Mouse (Mus musculus): Measurements from ENCODE around the gene Dtnbp1. TPM values are rescaled to one million over a fixed set of nuclear protein-coding genes. Genes with fewer than 3 reads are reported as not detected.
A peak's percentile ranks its signal among the peaks of the same experiment; 100 is the strongest.

The Dtnbp1 gene
- total RNA-seq, 2 experiments from 2014 or later = 75.1 to 83.5 TPM

DNA sequence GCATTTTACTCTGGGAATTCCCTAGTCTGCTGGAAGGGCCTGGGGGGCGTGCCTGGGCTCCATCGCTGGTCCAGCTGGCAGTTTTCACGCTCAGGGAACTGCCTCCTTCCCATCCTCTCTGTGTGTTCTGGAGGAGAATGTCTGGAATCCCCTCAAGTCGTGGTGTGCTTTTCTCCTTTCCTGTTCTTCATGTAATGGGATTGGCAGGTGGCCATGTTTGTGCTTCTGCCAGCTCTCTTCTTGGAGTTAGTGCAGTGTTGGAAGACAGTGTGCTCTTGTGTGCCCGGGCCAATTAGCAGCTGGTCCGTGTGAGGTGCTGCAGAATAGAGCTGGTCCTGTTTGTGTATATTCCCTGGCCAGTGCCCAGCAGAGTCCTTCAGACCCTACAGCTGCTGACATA lies 94.2 kb downstream of the Dtnbp1 start:
- peak; percentile 85 to 94 for DNase-seq (ENCODE audit: low spot score in 2 of 2)

DNA sequence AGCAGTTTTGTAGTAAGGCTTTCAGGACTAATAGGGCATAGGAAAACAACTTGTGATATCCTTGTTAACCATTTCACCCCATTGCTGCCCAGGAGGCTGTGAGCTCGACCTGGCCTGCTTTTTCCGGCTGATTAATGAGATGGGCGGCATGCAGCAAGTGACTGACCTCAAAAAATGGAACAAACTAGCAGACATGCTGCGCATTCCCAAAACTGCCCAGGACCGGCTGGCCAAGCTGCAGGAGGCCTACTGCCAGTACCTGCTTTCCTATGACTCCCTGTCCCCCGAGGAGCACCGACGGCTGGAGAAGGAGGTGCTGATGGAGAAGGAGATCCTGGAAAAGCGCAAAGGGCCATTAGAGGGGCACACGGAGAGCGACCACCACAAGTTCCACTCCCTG lies 95.8 kb downstream of the Dtnbp1 start:
- DNase-seq (ENCODE audit: low spot score in 2 of 2) = no peak

DNA sequence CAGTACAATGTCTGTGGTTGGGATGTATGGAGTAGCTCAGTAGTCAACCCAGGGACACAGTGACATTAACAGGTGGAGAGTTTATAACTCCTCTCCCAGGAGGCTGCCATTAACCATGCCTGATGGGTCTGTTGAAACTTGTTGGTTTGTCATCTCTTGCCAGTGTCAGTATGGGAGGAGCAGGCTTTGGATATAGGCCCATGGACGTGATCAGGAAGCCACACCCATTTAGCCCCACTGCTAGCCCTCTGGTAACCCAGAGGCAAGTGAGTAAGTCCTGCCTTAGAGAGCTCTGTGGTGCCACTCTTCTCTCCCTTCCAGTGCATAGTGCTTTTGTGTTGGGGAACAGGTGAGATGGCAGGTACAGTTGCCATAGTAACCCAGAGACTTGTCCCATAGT lies 97.7 kb downstream of the Dtnbp1 start:
- DNase-seq (ENCODE audit: low spot score in 2 of 2) = no peak

DNA sequence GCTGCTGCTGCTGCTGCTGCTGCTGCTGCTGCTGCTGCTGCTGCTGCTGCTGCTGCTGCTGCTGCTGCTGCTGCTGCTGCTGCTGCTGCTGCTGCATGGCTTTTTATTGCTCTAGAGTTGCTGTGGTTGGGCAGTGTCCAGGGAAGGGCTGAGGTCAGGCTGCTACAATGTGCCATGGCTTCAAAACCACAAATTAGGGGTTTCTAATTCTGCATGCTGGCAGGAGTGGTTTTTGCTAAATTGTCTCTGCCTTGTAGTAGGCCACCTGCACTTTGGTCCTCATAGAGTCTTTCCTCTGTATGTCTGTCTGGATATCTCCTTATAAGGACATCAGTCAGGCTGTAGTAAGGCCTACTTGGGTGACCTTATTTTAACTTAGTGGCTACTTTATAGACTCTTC lies 98.5 kb downstream of the Dtnbp1 start:
- DNase-seq (ENCODE audit: low spot score in 2 of 2) = no peak

DNA sequence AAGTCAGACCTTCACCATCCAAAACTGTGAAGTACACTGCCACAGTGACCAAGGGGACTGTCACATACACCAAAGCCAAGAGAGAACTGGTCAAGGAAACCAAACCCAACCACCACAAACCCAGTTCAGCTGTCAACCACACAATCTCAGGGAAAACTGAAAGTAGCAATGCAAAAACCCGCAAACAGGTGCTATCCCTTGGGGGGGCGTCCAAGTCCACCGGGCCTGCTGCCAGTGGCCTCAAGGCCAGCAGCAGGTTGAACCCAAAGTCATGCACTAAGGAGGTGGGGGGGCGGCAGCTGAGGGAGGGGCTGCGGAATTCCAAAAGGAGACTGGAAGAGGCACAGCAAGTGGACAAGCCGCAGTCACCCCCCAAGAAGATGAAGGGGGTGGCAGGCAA lies 99.6 kb downstream of the Dtnbp1 start:
- DNase-seq (ENCODE audit: low spot score in 2 of 2) = no peak

DNA sequence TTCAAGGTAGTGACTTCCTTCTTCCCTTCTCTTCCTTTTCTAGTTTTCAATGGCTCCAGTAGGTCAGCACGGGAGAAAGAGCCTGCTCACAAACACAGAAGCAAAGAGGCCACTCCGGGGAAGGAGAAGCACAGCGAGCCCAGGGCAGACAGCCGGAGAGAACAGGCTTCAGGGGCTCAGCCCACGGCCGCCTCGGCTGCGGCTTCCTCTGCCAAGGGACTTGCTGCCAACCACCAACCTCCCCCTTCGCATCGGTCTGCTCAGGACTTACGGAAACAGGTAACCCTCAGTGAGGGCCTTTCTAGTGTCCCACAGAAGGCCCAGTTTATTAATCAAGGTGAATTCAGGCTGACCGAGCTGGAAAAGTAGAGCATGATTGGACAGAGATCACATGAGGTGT lies 105.7 kb downstream of the Dtnbp1 start:
- DNase-seq (ENCODE audit: low spot score in 2 of 2) = no peak

DNA sequence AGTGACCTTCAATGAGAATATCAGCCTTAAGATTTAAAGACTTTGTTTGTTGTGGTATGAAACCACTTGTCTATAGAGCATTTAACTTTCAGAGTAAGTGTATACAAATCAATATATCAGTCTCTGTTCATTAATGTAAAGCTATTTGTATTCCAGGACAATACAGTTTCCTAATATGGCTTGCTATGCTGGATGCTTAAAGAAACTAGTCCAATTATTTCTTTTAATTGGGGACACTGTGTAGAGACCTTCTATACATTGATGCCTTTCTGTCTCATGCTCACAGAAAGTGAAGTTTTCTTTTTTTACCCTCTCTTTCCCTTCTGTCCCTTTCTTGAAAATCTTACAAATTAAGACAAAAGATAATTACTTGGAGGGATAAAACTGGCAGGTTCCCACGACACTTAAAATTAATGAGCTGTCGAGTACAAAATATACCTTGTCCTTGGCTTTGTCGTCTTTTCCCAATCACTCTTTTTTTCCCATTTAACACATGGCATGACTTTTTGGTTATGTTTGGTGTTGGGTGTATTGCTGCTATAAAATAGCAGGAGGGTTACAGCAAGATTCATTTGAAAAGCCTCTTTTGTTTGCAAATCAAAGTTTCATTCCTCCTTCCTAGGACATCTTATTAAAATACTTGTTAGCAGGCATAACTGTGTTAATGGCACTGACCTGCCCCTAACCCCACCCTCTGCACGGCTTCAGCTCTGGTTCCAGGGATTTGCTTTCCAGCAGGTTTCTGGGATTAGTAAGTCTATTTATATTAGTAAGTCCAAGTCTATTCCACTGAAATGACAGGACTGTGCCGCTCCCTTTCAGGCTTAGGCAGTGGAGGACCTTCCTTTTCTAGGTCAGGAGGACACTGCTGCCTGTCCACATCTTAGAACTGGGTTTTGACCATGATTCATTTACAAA lies 109.9 kb downstream of the Dtnbp1 start:
- DNase-seq (ENCODE audit: low spot score in 2 of 2) = no peak

DNA sequence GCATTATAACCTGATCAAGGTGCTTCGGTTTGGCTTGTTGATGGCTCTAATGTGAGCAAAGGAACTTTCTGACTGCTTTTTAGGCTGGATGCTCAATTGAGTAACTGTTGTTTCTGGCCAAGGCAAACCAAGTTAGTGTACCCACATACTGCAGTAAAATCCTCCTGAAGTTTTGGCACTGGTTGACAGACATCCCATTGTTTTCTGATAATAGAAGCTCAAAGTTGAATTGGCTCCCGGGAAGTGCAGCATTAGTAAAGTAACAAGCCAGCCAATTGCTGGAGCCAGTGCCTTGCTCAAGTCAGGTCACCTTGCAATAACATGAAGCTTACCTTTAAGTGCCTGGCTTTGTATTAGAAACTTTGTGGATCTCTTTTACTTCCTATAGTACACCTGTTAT lies 111.3 kb downstream of the Dtnbp1 start:
- no peak for DNase-seq (ENCODE audit: low spot score in 2 of 2)

DNA sequence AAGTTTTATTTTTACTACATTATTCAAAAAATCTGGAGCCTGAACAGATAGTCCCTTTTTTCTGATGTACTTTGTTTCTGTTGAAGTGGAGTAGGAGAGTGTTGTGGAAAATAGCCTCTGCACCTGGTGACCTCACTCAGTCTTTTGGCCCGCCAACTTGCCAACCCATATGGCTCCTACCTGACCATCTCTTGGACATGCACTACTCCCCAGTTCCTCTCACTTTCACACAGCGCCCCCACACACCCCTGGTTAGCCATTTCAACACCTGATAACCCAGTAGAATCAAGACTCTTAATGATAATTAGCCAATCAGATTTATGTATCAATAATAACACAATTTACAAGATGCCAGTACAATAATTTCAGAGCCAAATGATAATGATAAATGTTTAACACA lies 115.7 kb downstream of the Dtnbp1 start:
- no peak for DNase-seq (ENCODE audit: low spot score in 2 of 2)

DNA sequence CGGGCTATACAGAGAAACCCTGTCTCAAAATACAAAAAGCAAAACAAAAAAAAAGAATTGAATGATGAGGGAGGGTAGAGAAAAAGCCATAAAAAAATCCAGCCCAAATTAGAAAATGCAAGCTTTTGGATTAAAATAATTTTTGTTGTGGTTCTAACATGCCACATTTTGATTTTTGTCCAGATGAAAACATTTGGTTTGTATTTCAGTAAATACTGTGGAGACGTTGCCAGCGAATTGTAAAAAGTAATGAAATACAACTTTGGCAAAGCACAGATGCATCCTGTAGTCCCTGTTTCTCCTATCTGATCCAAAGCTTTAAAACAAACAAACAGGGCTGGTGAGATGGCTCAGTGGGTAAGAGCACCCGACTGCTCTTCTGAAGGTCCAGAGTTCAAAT lies 120.9 kb downstream of the Dtnbp1 start:
- peak in 1 of 2 experiments; percentile 30 for DNase-seq (ENCODE audit: low spot score in 2 of 2)

DNA sequence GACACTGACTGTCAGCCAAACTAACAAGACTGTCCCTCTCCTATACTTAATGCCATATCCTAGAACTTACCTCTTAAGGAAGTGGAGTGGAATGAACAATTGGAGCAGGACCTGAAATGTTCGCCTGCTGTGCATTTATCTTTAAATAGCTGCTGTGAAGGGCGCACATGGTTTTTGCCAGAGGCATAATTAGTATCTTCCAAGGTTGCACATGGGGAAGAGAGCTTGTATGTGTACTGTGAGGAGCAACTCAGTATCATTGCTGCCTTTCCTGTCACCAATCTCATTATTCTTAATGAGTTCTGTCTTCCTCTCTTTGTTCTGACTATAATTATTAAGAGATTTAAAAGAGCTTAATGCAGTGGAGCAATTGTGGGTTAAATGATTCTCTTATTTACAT lies 125.1 kb downstream of the Dtnbp1 start:
- no peak for DNase-seq (ENCODE audit: low spot score in 2 of 2)

Other genes starting within 250 kb of the Dtnbp1 start
- not detected for gene Gm9817, start 76.5 kb upstream of the Dtnbp1 start, total RNA-seq (2021)